Mouse (Mus musculus): ENCODE measurements around the gene Defa34. TPM values are rescaled to one million over a fixed set of nuclear protein-coding genes. Genes with fewer than 3 reads are reported as not detected.
"Not testable (repeated sequence)": the region's sequence is repeated elsewhere in the genome, so short reads cannot be mapped to it uniquely, and the experiment has no call there.

Gene Defa34
- total RNA-seq (2014; rRNA removed) (not detected in 2 replicates), polyA plus RNA-seq (2012; rRNA removed) (not detected in 2 replicates)

GRCm38 (mm10) chr8:21665497-21665896 is at the start of gene Defa34:
Gene Defa34, plus strand, starts transcription at chr8:21665797.
- H3K4me3 ChIP-seq (ENCODE audit: insufficient read depth, low read depth, low read length); H3K36me3 ChIP-seq (ENCODE audit: control insufficient read depth, insufficient read depth, low read length); H3K27ac ChIP-seq (replicated peaks; ENCODE audit: insufficient read depth, low read depth, low read length); H3K9ac ChIP-seq (ENCODE audit: low read depth, low read length); H3K27me3 ChIP-seq (ENCODE audit: control insufficient read depth, insufficient read depth, low read length); H3K4me1 ChIP-seq (ENCODE audit: control insufficient read depth, insufficient read depth, low read length); DNase-seq (ENCODE audit: extremely low read depth, low read depth, low spot score); H3K79me2 ChIP-seq (ENCODE audit: control insufficient read depth, insufficient read depth, low read length): not testable (repeated sequence)
- WGBS, result 71% methylated on average over 1 of the region's 1 CpGs

GRCm38 (mm10) chr8:21617883-21618282 is 47.7 kb upstream of the Defa34 start, which contains the start of gene Defa26:
Gene Defa26, plus strand, starts transcription at chr8:21618183.
- not testable (repeated sequence) for H3K27ac ChIP-seq (replicated peaks; ENCODE audit: insufficient read depth, low read depth, low read length); H3K9ac ChIP-seq (ENCODE audit: low read depth, low read length); H3K4me3 ChIP-seq (ENCODE audit: insufficient read depth, low read depth, low read length); H3K36me3 ChIP-seq (ENCODE audit: control insufficient read depth, insufficient read depth, low read length); DNase-seq (ENCODE audit: extremely low read depth, low read depth, low spot score); H3K4me1 ChIP-seq (ENCODE audit: control insufficient read depth, insufficient read depth, low read length); H3K79me2 ChIP-seq (ENCODE audit: control insufficient read depth, insufficient read depth, low read length); H3K27me3 ChIP-seq (ENCODE audit: control insufficient read depth, insufficient read depth, low read length)
- WGBS, result 90% methylated on average over 1 of the region's 1 CpGs

GRCm38 (mm10) chr8:21655480-21655879 is 10.1 kb upstream of the Defa34 start, which contains the start of gene Defa17:
Gene Defa17, plus strand, starts transcription at chr8:21655780.
- DNase-seq (ENCODE audit: extremely low read depth, low read depth, low spot score); H3K27ac ChIP-seq (replicated peaks; ENCODE audit: insufficient read depth, low read depth, low read length); H3K79me2 ChIP-seq (ENCODE audit: control insufficient read depth, insufficient read depth, low read length); H3K36me3 ChIP-seq (ENCODE audit: control insufficient read depth, insufficient read depth, low read length); H3K9ac ChIP-seq (ENCODE audit: low read depth, low read length); H3K4me3 ChIP-seq (ENCODE audit: insufficient read depth, low read depth, low read length); H3K4me1 ChIP-seq (ENCODE audit: control insufficient read depth, insufficient read depth, low read length); H3K27me3 ChIP-seq (ENCODE audit: control insufficient read depth, insufficient read depth, low read length): not testable (repeated sequence)
- no CpG with 5 or more reads among the region's 2 CpGs for WGBS

- not testable (repeated sequence) for H3K27ac ChIP-seq (replicated peaks; ENCODE audit: insufficient read depth, low read depth, low read length); H3K27me3 ChIP-seq (ENCODE audit: control insufficient read depth, insufficient read depth, low read length); H3K36me3 ChIP-seq (ENCODE audit: control insufficient read depth, insufficient read depth, low read length); H3K4me3 ChIP-seq (ENCODE audit: insufficient read depth, low read depth, low read length); H3K79me2 ChIP-seq (ENCODE audit: control insufficient read depth, insufficient read depth, low read length); H3K9ac ChIP-seq (ENCODE audit: low read depth, low read length); DNase-seq (ENCODE audit: extremely low read depth, low read depth, low spot score); H3K4me1 ChIP-seq (ENCODE audit: control insufficient read depth, insufficient read depth, low read length)
- 66% methylated on average over 2 of the region's 2 CpGs for WGBS
These were observed 37.9 kb downstream of the Defa34 start, which contains the start of gene AY761184 for GRCm38 (mm10) chr8:21703545-21703944. Gene AY761184, minus strand, starts transcription at chr8:21703645.

Other genes starting within 250 kb of the Defa34 start
- not detected in 2 replicates for gene Defa36, start 238.4 kb upstream of the Defa34 start, total RNA-seq (2014; rRNA removed)
- gene Defa36, start 238.4 kb upstream of the Defa34 start, polyA plus RNA-seq (2012; rRNA removed), result not detected in 2 replicates
- gene Gm7849, start 209.2 kb upstream of the Defa34 start, total RNA-seq (2014; rRNA removed), result not detected in 2 replicates
- not detected in 2 replicates for gene Gm7849, start 209.2 kb upstream of the Defa34 start, polyA plus RNA-seq (2012; rRNA removed)
- not detected in 2 replicates for gene Defa20, start 156.5 kb upstream of the Defa34 start, total RNA-seq (2014; rRNA removed)
- gene Defa20, start 156.5 kb upstream of the Defa34 start, polyA plus RNA-seq (2012; rRNA removed), result not detected in 2 replicates
- not detected in 2 replicates for gene Defa32, start 136.8 kb upstream of the Defa34 start, total RNA-seq (2014; rRNA removed)
- gene Defa32, start 136.8 kb upstream of the Defa34 start, polyA plus RNA-seq (2012; rRNA removed), result not detected in 2 replicates
- gene Defa37, start 100.4 kb upstream of the Defa34 start, total RNA-seq (2014; rRNA removed), result not detected in 2 replicates
- not detected in 2 replicates for gene Defa37, start 100.4 kb upstream of the Defa34 start, polyA plus RNA-seq (2012; rRNA removed)
- gene Defa28, start 82.8 kb upstream of the Defa34 start, total RNA-seq (2014; rRNA removed), result not detected in 2 replicates
- not detected in 2 replicates for gene Defa28, start 82.8 kb upstream of the Defa34 start, polyA plus RNA-seq (2012; rRNA removed)
- not detected in 2 replicates for gene Gm7861, start 71.3 kb upstream of the Defa34 start, total RNA-seq (2014; rRNA removed)
- not detected in 2 replicates for gene Gm7861, start 71.3 kb upstream of the Defa34 start, polyA plus RNA-seq (2012; rRNA removed)
- not detected in 2 replicates for gene Defa26, start 47.6 kb upstream of the Defa34 start, total RNA-seq (2014; rRNA removed)
- not detected in 2 replicates for gene Defa26, start 47.6 kb upstream of the Defa34 start, polyA plus RNA-seq (2012; rRNA removed)
- not detected in 2 replicates for gene Defa17, start 10.0 kb upstream of the Defa34 start, total RNA-seq (2014; rRNA removed)
- not detected in 2 replicates for gene Defa17, start 10.0 kb upstream of the Defa34 start, polyA plus RNA-seq (2012; rRNA removed)
- not detected in 2 replicates for gene AY761184, start 37.8 kb downstream of the Defa34 start, total RNA-seq (2014; rRNA removed)
- not detected in 2 replicates for gene AY761184, start 37.8 kb downstream of the Defa34 start, polyA plus RNA-seq (2012; rRNA removed)
- gene Defa24, start 68.7 kb downstream of the Defa34 start, total RNA-seq (2014; rRNA removed), result not detected in 2 replicates
- not detected in 2 replicates for gene Defa24, start 68.7 kb downstream of the Defa34 start, polyA plus RNA-seq (2012; rRNA removed)
- gene Defb50, start 157.7 kb downstream of the Defa34 start, total RNA-seq (2014; rRNA removed), result not detected in 2 replicates
- not detected in 2 replicates for gene Defb50, start 157.7 kb downstream of the Defa34 start, polyA plus RNA-seq (2012; rRNA removed)
- not detected in 2 replicates for gene Defb2, start 174.1 kb downstream of the Defa34 start, total RNA-seq (2014; rRNA removed)
- not detected in 2 replicates for gene Defb2, start 174.1 kb downstream of the Defa34 start, polyA plus RNA-seq (2012; rRNA removed)
- not detected in 2 replicates for gene Defb10, start 193.1 kb downstream of the Defa34 start, total RNA-seq (2014; rRNA removed)
- not detected in 2 replicates for gene Defb10, start 193.1 kb downstream of the Defa34 start, polyA plus RNA-seq (2012; rRNA removed)
- gene Defb9, start 219.6 kb downstream of the Defa34 start, total RNA-seq (2014; rRNA removed), result not detected in 2 replicates
- gene Defb9, start 219.6 kb downstream of the Defa34 start, polyA plus RNA-seq (2012; rRNA removed), result not detected in 2 replicates
- gene Defb11, start 240.6 kb downstream of the Defa34 start, total RNA-seq (2014; rRNA removed), result not detected in 2 replicates
- not detected in 2 replicates for gene Defb11, start 240.6 kb downstream of the Defa34 start, polyA plus RNA-seq (2012; rRNA removed)